Mouse (Mus musculus): ENCODE data around the gene Irf2bp2.

Irf2bp2 gene

DNA sequence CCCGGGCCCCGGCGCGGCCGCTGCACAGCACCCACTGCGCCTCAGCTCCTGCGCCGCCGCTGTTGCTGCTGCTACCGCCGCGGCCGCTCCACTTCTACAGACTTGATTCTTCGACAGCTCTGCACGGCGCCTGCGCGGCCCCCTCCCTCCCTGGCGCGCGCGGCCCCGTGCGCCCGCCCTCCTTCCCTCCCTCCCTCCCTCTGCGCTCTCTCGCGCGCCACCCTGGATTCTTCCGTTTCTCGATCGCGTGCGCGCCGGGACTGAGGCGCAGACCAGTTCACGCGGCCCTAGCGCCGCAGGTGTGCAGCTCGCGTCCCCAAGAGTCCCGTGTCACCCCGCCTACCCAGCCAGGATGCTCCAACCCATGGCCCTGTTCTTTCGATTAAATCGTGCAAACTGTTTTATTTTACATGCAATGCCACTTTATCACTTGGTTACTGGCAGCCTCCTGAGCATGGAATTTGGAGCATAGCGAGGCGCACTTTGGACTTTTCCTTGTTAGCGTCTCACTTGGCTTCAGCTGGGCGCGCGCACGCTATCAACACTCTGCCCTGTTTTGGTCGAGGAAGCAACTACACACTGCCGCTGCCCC, at the start of gene Irf2bp2:
Irf2bp2 (minus strand) TSS at position 98 of the 592 bp plus-strand sequence.
- peak; percentile 84 to 89 for DNase-seq (ENCODE audit: low spot score in 2 of 2)

DNA sequence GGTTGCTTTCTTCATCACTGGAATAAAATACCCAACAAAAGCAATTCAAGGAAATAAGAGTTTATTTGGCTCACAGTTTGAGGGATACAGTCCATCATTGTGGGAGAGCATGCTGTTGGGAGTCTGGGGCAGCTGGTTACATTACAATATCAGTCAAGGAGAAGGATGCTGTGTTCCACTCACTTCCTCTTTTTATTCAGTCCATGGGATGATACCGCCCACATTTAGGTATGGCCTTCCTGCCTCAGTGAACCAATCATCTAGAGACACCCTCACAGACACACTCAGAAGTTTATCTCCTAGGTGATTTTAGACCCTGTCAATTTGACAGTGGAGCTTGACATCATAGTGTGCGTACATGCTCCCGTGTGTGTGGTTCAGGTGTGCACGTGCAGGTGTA, 48.9 kb upstream of the Irf2bp2 start:
- no peak for DNase-seq (ENCODE audit: low spot score in 2 of 2)

DNA sequence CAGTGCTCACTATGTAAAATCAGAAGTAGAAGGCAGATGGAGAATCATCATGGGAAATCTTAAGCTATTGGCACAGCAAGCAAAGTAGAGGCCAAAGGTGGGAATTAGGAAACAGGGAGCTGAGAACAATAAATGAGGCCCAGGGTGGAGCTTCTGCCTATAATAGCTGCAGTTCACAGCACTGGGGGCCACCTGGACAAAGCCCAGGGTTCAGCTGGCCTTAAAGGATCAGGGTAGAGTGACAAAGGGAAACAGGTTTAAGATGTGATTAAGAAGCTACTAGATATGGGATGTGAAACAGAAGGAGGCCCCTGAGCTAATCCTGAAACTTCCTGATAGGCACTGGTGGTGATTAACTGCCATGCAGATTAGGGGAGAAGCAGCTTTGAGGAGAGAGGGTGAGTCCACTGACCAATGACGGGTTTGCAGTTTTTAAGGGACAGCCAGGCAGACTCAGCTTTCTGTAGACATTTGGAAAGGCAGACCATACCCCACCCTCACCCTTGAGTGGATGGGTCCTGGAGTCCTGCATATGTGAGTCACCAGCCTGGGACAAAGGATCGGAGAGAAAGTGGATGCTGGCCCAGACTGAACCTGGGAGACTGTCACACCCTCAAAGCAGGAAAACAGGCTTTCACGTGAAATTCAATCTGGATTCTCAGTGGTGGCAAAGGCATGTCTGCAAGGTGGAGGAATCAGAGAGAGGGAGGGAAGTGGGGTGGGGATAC, 47.9 kb upstream of the Irf2bp2 start:
- no peak for DNase-seq (ENCODE audit: low spot score in 2 of 2)

DNA sequence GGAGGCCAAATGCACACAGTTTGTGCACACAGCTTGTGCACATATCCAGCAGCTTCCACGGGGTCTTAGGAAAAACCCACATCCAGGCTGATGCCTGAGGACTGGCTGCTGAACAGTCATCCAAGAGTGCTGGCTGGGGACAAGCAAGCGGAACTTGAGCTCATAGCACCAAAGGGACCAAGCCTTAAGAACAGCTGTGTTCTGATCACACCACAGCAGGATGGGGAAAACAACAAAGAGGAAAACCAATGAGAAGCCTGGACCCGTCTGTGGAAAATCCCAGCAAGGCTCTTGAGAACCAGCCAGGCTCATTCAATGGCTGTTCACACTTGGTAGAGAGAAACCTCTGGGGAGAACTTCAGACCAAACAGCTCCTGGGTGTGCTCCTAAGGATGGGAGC, 45.4 kb upstream of the Irf2bp2 start:
- DNase-seq (ENCODE audit: low spot score in 2 of 2): no peak

DNA sequence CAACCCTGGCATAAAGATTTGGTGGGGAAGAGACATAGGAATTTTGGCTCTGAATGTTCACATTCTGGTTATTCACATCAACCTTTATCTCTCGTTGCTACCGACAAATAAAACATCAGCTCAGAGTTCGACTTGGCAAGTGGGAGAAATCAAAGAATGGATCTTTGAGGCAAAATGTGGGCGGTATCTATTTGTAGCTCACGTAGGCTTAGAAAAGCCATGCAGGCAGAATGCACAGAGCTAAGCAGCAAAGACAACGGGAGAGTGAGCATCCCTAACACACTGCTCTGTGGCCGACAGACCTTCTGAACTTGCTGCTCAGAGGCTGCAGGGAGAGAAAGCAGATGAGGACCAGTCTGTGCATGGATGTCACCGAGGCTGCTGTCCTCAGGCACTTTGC, 44.2 kb upstream of the Irf2bp2 start:
- DNase-seq (ENCODE audit: low spot score in 2 of 2): peak; percentile 24 to 55

DNA sequence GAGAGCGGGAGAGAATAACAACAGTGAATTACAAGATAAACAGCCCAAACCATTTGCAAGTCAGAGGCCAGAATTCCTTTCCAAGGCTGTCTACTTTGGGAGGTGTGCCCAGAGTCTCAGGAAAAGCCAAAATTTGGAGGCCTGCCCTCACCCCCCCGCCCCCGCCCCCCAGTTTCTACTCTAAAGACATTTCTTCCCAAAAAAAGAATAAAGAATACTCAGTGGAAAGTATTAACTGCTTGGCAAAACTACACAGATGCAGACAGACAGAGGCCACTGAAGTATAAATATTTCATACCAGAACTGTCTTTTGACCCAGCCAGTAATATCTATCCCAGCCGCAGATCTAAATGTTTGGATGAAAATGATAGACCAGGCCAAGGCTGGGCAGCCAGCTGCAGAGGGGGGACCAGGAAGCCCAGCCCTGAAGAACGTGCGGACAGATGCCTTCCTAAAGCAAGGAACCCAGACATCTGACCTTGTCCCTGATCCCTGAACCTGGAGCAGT, 40.8 kb upstream of the Irf2bp2 start:
- DNase-seq (ENCODE audit: low spot score in 2 of 2): no peak

DNA sequence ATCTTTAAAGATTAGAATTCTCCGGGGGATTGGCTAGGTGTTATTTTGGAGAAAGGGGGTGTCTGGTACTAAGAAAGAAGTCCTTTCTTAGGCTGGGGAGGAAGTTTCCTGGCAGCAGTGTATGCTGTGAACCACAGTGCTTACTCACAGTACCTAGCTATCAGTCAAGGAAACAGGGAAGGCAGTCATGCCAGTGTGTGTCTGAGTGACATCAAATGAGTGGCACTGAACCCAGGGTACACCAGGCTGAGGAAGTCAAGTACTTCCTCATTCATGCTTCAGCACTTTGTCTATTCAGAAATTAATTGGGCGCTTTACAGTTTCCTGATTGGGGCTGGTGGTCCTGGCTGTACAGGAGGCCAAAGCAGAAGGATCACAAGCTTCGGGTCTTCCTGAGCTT, 34.8 kb upstream of the Irf2bp2 start:
- no peak for DNase-seq (ENCODE audit: low spot score in 2 of 2)

DNA sequence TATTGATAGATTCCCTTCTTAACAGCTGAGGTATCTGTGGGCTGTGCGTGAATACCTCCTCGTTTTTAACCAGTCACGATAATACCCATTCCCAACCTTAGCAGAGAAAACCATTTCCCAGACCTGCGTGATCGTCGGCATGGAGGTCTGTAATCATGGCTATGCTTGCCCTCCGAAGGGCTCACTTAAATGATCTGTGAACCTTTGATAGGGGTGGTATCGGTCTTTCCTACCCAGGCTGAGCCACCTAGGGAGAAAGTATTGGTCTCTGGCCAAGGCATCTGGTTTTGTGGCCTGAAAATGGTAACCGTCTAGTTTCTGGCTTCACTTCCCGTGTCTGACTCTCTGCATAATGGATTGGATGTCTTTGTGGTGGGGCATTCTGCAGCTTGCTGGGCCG, 32.6 kb upstream of the Irf2bp2 start:
- DNase-seq (ENCODE audit: low spot score in 2 of 2): no peak

DNA sequence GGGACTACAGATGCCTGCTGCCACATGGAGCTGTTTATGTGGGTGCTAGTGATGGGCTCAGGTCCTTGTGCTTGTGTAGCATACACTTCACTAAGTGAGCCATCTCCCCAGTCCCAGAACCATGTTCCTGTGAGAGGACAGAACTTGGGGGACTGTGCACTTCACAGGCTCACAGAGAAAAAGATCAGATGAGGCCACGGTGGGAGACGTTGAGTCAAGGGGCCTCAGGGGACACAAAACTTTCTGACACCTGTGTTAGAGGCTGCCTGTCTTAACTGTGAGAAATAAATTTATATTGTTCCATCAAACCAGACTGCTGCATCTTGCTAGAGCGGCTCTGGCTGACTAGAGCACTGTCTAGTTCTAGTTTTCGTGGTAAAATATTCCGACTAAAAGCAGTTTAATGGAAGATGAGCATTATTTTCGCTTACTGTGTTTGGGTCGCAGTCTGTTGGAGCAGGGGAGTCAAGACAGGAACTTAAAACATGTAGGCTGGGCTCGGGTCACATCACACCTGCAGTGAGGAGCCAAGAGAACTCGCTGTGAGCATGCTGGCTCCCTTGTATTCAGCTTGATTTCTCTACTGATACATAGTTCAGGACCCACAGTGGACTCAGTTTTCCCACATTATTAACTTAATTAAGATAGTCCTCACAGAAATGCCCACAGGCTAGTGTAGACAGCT, 28.5 kb upstream of the Irf2bp2 start:
- no peak for DNase-seq (ENCODE audit: low spot score in 2 of 2)

DNA sequence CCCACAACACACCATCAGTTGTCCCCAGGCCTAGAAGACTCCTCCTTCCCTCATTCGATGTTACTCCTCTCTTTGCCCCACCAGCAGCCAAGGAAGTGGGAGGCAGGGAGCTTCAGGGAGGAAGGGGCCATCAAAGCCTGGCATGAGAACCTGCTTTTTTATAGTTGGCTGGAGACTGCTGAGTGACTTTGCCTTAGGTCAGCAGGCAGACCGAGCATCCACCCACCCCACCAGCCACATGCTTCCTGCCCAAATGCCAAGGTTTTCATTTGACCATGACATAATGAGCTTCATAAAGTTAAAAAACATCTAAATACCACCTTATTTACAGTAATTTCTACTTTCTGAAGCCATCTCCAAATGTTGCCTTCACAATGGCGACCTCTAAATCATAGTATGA, 26.9 kb upstream of the Irf2bp2 start:
- no peak for DNase-seq (ENCODE audit: low spot score in 2 of 2)

DNA sequence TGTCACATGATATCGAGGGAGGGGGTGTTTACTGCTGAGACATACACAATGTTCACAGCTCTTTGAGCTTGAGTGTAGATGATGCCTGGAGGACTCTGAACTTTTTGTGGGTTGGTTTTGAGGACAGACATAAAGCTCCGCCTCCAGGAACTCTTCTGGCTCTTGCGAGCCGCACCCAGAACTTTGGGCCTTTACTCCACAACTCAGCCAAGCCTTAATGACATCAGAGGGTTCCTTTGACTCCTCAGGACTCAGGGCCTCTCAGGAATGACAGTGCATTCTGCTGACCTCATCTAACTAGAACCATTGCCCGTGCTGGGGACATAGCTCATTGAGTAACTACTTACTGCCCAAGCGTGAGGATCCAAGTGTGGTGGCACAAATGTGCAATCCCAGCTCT, 25.7 kb upstream of the Irf2bp2 start:
- DNase-seq (ENCODE audit: low spot score in 2 of 2): no peak

DNA sequence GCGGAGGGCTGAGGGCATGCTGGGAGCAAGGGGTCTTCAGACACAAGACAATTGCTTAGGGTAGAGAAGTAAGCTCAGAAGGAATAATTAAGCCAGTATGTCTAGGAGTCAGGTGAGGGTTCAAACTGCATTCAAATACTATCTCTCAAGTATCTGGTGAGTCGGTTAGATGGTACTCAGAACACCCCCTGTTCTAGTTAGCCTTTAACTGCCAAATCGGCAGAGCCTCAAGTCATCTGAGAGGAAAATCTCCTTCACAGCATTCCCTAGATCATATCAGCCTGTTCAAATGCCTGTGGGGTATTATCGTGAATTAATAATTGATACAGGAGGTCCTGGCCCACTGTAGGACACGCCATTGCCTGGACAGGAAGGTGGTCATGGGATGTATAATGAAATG, 23.9 kb upstream of the Irf2bp2 start:
- no peak for DNase-seq (ENCODE audit: low spot score in 2 of 2)

DNA sequence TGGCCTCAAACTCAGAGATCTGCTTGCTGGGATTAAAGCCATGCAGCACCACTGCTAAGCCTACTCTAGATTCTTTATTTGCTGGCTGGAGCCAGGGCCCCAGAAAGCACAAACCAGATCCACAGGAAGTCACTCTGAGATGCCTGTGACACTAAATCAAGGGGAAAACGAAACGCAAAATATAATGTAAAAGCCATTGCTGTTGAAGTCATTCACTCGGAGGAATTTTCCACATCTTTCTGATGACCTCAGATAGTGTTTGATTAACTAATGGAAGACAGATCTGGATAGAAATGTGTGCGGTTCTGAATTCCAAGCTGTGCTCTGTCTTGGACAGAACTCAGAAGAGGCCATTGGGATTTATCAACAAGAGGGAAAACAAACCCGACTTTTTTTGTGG, 22.9 kb upstream of the Irf2bp2 start:
- DNase-seq (ENCODE audit: low spot score in 2 of 2): no peak

DNA sequence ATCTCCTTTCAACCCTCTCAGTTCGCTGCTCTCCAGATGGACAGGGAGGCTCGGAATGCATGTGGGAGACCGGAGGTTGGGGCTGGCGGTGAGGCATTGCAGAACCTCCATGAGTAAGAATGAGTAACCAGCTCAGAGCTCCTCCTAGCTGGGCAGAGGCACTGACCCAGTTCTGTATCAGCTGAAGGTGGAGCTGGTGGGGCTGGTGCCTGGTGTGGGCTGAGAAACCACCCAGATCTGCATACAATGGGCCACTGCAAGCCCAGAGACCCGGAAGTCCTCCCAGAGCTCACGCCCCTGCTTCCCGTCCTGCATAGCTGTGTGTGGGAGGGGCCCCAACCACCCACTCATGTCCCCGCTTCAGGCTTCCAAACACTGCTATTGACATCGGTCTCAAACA, 22.0 kb upstream of the Irf2bp2 start:
- DNase-seq (ENCODE audit: low spot score in 2 of 2): peak in 1 of 2 experiments; percentile 57

DNA sequence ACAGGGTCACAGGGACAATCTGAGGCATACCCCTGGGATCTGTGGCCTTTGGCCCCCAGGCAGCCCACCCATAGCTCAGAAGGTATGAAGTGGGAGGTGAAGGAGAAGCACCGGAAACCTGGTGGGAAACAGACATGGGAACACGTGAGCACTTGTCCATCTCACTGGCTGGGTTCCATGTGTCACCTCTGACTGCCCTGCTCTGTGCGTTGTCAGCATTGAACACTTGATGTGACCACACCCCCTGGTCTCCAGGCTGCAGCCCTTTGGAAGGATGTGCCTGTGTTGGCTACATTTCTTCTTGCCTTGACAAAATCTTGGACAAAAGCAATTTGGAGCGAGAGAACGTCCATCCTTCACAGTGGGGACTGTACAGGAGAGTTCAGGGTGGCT, 20.9 kb upstream of the Irf2bp2 start:
- no peak for DNase-seq (ENCODE audit: low spot score in 2 of 2)

DNA sequence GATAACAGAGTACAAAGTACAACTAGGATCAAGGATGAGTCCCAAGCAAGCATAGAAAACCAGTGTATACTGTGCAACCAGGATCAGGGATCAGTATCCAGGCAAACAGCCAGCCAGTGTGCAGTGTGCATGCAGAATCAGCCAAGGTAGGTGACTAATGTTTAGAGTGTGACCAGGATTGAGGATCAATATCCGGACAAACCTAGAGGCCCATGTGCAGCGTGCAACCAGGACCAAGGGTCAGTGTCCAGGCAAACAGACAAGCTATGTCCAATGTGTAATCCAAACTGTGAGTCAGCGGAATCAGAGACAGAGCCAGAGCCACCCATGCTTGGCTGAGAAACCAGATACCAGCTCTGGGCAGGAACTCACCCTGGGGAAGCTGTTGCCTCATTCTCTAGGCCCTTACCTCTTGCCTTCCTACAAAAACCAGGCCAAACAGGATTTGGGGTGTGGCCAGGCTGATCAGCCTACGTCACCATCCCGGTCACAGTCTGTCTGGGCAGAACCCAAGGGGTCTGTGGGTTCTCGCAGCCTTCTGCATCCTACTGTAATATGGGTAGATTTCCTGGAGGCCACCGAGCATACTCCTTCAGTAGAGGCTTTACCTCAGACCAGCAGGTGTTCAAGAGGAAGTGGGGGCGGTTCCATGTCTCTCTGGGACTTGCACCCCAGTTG, 20.4 kb upstream of the Irf2bp2 start:
- no peak for DNase-seq (ENCODE audit: low spot score in 2 of 2)

DNA sequence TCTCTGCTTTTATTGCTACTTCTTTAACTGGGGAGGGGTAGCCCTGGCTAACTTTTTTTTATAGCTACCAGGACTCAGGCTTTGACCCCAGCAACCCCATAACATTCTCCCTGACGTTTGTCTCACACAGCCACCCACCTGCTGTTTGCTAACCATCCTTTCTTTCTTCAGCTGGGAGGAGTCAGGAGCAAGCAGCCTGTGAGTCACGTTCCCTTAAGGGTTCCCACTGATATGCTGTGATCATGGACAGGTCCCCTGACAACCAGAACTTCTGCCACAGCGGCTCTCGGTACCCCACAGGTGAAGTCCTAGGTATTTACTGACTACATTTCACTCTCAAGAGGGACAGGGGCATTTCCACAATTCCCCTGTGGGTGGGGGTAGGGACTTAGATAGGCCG, 19.4 kb upstream of the Irf2bp2 start:
- no peak for DNase-seq (ENCODE audit: low spot score in 2 of 2)

DNA sequence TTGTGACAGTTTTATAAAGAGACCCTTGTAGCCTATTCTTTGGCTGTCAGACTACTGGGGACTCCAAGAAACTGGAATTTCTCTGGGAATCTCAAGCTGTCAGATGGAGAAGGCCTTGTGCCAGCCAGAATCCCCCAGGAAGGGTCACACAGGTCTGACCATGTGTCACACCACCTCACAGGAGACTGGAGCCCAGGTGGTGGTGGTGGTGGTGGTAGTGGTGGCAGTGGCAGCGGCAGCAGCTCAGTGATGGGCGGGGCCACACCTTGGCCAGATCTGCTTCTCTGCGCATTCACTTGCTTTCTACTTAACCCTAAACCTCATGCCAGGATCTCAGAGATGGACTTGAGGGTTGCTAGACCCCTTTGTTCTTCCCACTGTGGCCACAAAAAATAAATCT, 19.0 kb upstream of the Irf2bp2 start:
- DNase-seq (ENCODE audit: low spot score in 2 of 2): no peak

DNA sequence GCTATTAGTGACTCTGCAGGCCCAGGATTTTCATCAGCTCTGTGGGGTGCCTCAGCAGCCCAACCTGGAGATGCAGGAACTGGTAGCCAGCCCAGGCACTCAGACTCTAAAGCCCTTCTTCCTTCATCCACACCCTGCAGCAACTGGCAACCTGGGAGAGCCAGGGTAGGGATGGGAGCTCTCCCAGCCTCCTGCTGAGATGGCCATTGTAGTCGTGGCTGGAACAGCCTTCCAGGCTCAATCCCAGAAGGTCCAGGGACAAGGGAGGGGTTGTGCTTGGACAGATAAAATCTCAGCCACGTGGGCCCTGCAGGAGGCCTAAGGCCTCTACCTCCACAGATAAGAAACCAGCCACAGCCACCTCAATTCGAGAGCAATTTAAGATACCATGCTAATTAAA, 16.9 kb upstream of the Irf2bp2 start:
- no peak for DNase-seq (ENCODE audit: low spot score in 2 of 2)

DNA sequence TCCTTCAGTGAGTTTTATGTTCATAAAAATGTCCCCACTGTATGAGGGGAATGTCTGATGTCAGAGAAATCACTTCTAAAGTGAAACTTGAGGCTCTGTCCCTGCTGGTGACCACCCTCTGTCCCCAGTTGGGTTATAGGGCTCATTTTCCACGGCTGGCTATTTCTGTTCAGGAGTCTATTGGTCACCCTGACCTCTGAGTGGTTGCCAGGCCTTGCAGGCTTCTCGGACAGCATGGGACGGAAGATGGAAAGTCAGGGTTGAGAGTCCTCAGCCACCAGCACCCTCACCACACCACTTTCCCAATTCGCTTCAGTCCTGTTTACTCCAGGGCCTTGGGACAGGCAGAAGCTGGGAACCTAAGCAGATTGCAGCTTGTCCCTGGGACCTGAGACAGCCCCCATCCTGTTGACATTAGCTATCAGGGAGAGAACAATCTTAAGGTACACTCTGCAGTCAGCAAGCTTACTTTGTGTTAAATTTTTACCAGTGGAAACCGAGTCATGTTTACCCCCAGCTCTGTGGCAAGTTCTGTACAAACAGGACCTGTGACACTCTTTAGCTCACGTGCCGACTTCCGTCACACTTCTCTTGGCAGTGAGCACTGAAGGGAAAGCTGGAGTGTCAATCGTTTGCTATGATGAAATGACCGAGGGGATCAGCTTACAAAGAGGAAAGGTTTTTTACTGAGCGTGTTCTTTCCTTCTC, 15.9 kb upstream of the Irf2bp2 start:
- no peak for DNase-seq (ENCODE audit: low spot score in 2 of 2)

DNA sequence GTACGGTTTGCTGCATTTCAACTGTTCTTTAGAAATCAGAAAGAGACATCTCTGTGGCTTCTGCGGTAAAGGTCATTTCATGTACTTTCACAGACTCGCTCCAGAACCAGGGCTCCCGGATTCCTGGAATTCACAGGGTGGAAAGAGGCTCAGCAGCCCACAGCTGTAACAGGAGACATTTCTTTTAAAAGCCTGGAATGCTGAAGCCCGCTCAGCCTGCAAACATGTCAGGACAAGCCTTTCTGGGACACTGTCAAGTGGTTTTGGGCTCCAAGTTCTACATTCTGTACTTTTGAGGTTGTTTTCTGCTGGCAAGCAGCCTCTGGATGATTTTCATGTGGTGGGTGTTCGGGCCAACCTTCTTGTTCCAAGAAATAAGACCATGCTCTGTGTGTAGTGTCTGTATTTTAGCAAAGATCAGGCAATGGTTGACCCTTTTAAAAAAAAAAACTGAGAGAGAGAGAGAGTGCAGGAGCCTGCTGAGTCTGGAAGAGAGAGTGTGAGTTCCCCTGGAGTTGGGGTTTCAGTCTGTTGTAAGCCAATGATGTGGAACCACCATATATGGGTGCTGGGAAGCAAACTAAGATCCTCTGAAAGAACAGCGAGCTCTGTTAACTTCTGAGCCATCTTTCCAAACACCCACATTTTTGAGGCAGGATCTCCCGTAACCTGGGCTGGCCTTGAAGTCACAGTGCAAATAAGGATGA, 9.6 kb upstream of the Irf2bp2 start:
- no peak for DNase-seq (ENCODE audit: low spot score in 2 of 2)
